Mouse (Mus musculus) MEL (cell line): ENCODE data around the gene Cnn2. TPM values are rescaled to one million over a fixed set of nuclear protein-coding genes. Genes with fewer than 3 reads are reported as not detected.
A peak's percentile ranks its signal among the peaks of the same experiment; 100 is the strongest.
"Not testable (repeated sequence)": the region's sequence is repeated elsewhere in the genome, so short reads cannot be mapped to it uniquely, and the experiment has no call there.

Experiments
- DNase-seq: peaks from one replicate; pipeline ENCODE4 v3.0.0; 2011; ENCODE audit warnings: low read depth, low spot score
- H3K27ac ChIP-seq: 2 replicates; pipeline ENCODE4 v1.5.1; 2012; ENCODE audit warnings: low read depth, mild to moderate bottlenecking, control low read depth, low read length, moderate library complexity; ENCODE audit not compliant: control insufficient read depth
- H3K27me3 ChIP-seq, 2 experiments: fragments of 150-350 bp in 1 of 2; sonication (generic) in 1 of 2; 2 replicates each; pipeline ENCODE4 v1.6.1; 2012; ENCODE audit warnings: low read length in 2 of 2, mild to moderate bottlenecking in 2 of 2, improper control_type of control experiment in 1 of 2, moderate library complexity in 1 of 2; ENCODE audit not compliant: insufficient read depth in 2 of 2, control insufficient read depth in 1 of 2
- H3K36me3 ChIP-seq, 2 experiments: 2 replicates each; pipeline ENCODE4 v1.6.1; 2012 to 2014; ENCODE audit warnings: low read length in 2 of 2, improper control_type of control experiment in 1 of 2, inconsistent platforms in 1 of 2, mild to moderate bottlenecking in 1 of 2; ENCODE audit not compliant: insufficient read depth in 2 of 2, control insufficient read depth in 1 of 2
- H3K4me1 ChIP-seq, 2 experiments: fragments of 150-350 bp in 1 of 2; sonication (generic) in 1 of 2; 2 replicates each; pipeline ENCODE4 v1.6.1; 2012; ENCODE audit warnings: low read length in 2 of 2, improper control_type of control experiment in 1 of 2, mild to moderate bottlenecking in 1 of 2; ENCODE audit not compliant: insufficient read depth in 2 of 2, control insufficient read depth in 1 of 2
- H3K4me3 ChIP-seq, 2 experiments: fragments of 150-350 bp in 1 of 2; sonication (generic) in 1 of 2; 2 replicates each; pipeline ENCODE4 v1.5.1; 2012; ENCODE audit warnings: low read depth in 2 of 2, low read length in 2 of 2, mild to moderate bottlenecking in 2 of 2, moderate library complexity in 2 of 2, control low read depth in 1 of 2, improper control_type of control experiment in 1 of 2; ENCODE audit not compliant: control insufficient read depth in 1 of 2, insufficient read depth in 1 of 2
- H3K79me2 ChIP-seq: 2 replicates; pipeline ENCODE4 v1.6.1; 2012; ENCODE audit warnings: mild to moderate bottlenecking, low read length, moderate library complexity; ENCODE audit not compliant: control insufficient read depth, poor library complexity, insufficient read depth
- H3K9ac ChIP-seq: 2 replicates; pipeline ENCODE4 v1.6.1; 2012; ENCODE audit warnings: low read depth, mild to moderate bottlenecking, control low read depth, low read length, moderate library complexity; ENCODE audit not compliant: control insufficient read depth, poor library complexity, severe bottlenecking
- H3K9me3 ChIP-seq: fragments of 150-350 bp; sonication (generic); replicated peaks from 2 replicates; pipeline ENCODE4 v1.6.1; 2012; ENCODE audit warnings: mild to moderate bottlenecking, low read length, improper control_type of control experiment, moderate library complexity; ENCODE audit not compliant: insufficient read depth
- CTCF ChIP-seq, 3 experiments: IDR thresholded peaks in 2 of 3; conservative IDR thresholded peaks in 1 of 3; 2 replicates each; pipeline ENCODE4 v1.5.1; 2011 to 2012; ENCODE audit warnings: low read length in 3 of 3, low read depth in 2 of 3, mild to moderate bottlenecking in 2 of 3, improper control_type of control experiment in 1 of 3, inconsistent platforms in 1 of 3, mixed read lengths in 1 of 3, moderate library complexity in 1 of 3; ENCODE audit not compliant: control insufficient read depth in 1 of 3, insufficient read depth in 1 of 3, poor library complexity in 1 of 3, severe bottlenecking in 1 of 3
- KAT2A ChIP-seq: conservative IDR thresholded peaks from 2 replicates; pipeline ENCODE4 v1.6.1; 2012; ENCODE audit warnings: low read depth, low read length, improper control_type of control experiment, inconsistent platforms
- MEF2A ChIP-seq: IDR thresholded peaks from 2 replicates; pipeline ENCODE4 v1.6.1; 2014; ENCODE audit warnings: low read depth, mild to moderate bottlenecking, inconsistent platforms, low read length, improper control_type of control experiment; ENCODE audit not compliant: poor library complexity, insufficient replicate concordance, severe bottlenecking; ENCODE audit errors: extremely low read depth
- NELFE ChIP-seq: IDR thresholded peaks from 2 replicates; pipeline ENCODE4 v1.6.1; 2011; ENCODE audit warnings: low read depth, low read length, improper control_type of control experiment
- POLR2A ChIP-seq, 2 experiments: IDR thresholded peaks; 2 replicates each; pipeline ENCODE4 v1.6.1; 2011 to 2012; ENCODE audit warnings: low read length in 2 of 2, mild to moderate bottlenecking in 2 of 2, control low read depth in 1 of 2, improper control_type of control experiment in 1 of 2, low read depth in 1 of 2, moderate library complexity in 1 of 2; ENCODE audit not compliant: control insufficient read depth in 1 of 2, insufficient read depth in 1 of 2, poor library complexity in 1 of 2
- POLR2AphosphoS2 ChIP-seq: IDR thresholded peaks from 2 replicates; pipeline ENCODE4 v1.6.1; 2011; ENCODE audit warnings: low read length, improper control_type of control experiment
- RAD21 ChIP-seq: IDR thresholded peaks from 2 replicates; pipeline ENCODE4 v1.6.1; 2011; ENCODE audit warnings: mild to moderate bottlenecking, low read depth, low read length, improper control_type of control experiment
- SIN3A ChIP-seq: IDR thresholded peaks from 2 replicates; pipeline ENCODE4 v1.6.1; 2012; ENCODE audit warnings: low read length, improper control_type of control experiment, inconsistent platforms
- SMC3 ChIP-seq: IDR thresholded peaks from 2 replicates; pipeline ENCODE4 v1.6.1; 2011; ENCODE audit warnings: low read depth, low read length, improper control_type of control experiment
- TAL1 ChIP-seq: IDR thresholded peaks from 2 replicates; pipeline ENCODE4 v1.6.1; 2012; ENCODE audit warnings: mild to moderate bottlenecking, inconsistent platforms, low read length, moderate library complexity, mixed read lengths
- ZC3H11A ChIP-seq: IDR thresholded peaks from 2 replicates; pipeline ENCODE4 v1.6.1; 2012; ENCODE audit warnings: low read depth, mild to moderate bottlenecking, inconsistent platforms, low read length, improper control_type of control experiment
- polyA plus RNA-seq, 2 experiments: library from polyadenylated mRNA; stranded (reverse) in 1 of 2; unstranded in 1 of 2; fragments of >175 nt in 1 of 2; fragments of >200 nt in 1 of 2; gene quantifications; 2 replicates each; pipeline versions ENCODE4 v1.2.1 to v1.2.4; 2012; ENCODE audit warnings: low replicate concordance in 2 of 2, low read depth in 1 of 2; ENCODE audit not compliant: insufficient read length in 2 of 2, insufficient read depth in 1 of 2, missing spikeins in 1 of 2
- total RNA-seq: library from RNA; depleted of rRNA; stranded (reverse); fragments of 300-350 nt; gene quantifications from 2 replicates; pipeline ENCODE4 v1.2.3, GENCODE M21; 2012

Gene Cnn2
- total and polyA plus RNA-seq, 3 experiments = 8.7 to 25.3 TPM; not detected in 1

- Histone ChIP-seq H3K9ac (no peak overlapping the region), H3K79me2 (peaks cover 11% of the 10 kb centered on the region), H3K9me3 (no peaks in the 10 kb centered on the region), H3K4me1 (peaks cover 0 to 12% of the 10 kb centered on the region in 2 experiments; a peak in 3 of 4 replicates), H3K27ac (no peak overlapping the region), H3K36me3 (peaks cover 0 to 8% of the 10 kb centered on the region in 2 experiments; a peak in 1 of 4 replicates), H3K4me3 (no peak overlapping the region), H3K27me3 (no peaks in the 10 kb centered on the region)
- no peak for TF ChIP-seq TAL1
- no peak for DNase-seq
These were observed 31.7 kb upstream of the Cnn2 start for GRCm38 (mm10) chr10:79956643-79957154.

- H3K4me1 ChIP-seq = peaks cover 0 to 12% of the 10 kb centered on the region in 2 experiments; a peak in 3 of 4 replicates
These were observed 30.1 kb upstream of the Cnn2 start for GRCm38 (mm10) chr10:79958140-79958816.

GRCm38 (mm10) chr10:79959412-79959811 is 29.0 kb upstream of the Cnn2 start:
- H3K27me3 ChIP-seq, H3K9me3 ChIP-seq, H3K36me3 ChIP-seq, H3K27ac ChIP-seq: not testable (repeated sequence)
- Histone ChIP-seq H3K79me2 (peaks cover 11% of the 10 kb centered on the region), H3K4me1 (peaks cover 0 to 12% of the 10 kb centered on the region in 2 experiments; a peak in 3 of 4 replicates), H3K4me3 (peak overlapping the region; percentile 38 to 66), H3K9ac (peak overlapping the region; percentile 6; the same call in 1 of the 2 replicates)
- peak; percentile 49 for DNase-seq

More at GRCm38 (mm10) chr10:79958140-79958816, 30.1 kb upstream of the Cnn2 start:
- Histone ChIP-seq H3K9me3 (no peaks in the 10 kb centered on the region), H3K79me2 (peaks cover 11% of the 10 kb centered on the region), H3K36me3 (peaks cover 2 to 8% of the 10 kb centered on the region in 2 experiments; a peak in 1 of 4 replicates), H3K4me3 (peak overlapping the region in 1 of 2 experiments; percentile 26; a peak in 1 of 4 replicates), H3K27ac (no peak overlapping the region), H3K27me3 (no peaks in the 10 kb centered on the region), H3K9ac (0 out of 2 replicates have a peak overlapping the region, but pooled peaks have one; percentile 30)
- TF ChIP-seq KAT2A = no peak
- peak; percentile 87 for TF ChIP-seq SMC3
- TF ChIP-seq CTCF (IDR thresholded peaks at IDR 0.05 in 2 of 3, conservative IDR thresholded peaks at IDR 0.05 in 1 of 3; ENCODE audit: control insufficient read depth in 1 of 3, insufficient read depth in 1 of 3, low read depth in 2 of 3, low read length in 3 of 3, poor library complexity in 1 of 3, severe bottlenecking in 1 of 3) = peak; percentile 89 to 96 (median 95)
- TF ChIP-seq ZC3H11A = peak; percentile 81
- TF ChIP-seq RAD21 = peak; percentile 90
- TF ChIP-seq MEF2A = no peak
- TF ChIP-seq NELFE = no peak
- TF ChIP-seq POLR2A (IDR thresholded peaks at IDR 0.05; ENCODE audit: control insufficient read depth in 1 of 2, insufficient read depth in 1 of 2, low read depth in 1 of 2, low read length in 2 of 2, poor library complexity in 1 of 2) = no peak
- no peak for TF ChIP-seq POLR2AphosphoS2
- peak; percentile 43; the same call in 1 of the 2 replicates for TF ChIP-seq SIN3A
- DNase-seq = peak; percentile 79
